Mouse (Mus musculus): Measurements from ENCODE around the gene Gm6904. TPM values are rescaled to one million over a fixed set of nuclear protein-coding genes. Genes with fewer than 3 reads are reported as not detected.
"Not testable (repeated sequence)": the region's sequence is repeated elsewhere in the genome, so short reads cannot be mapped to it uniquely, and the experiment has no call there.

The Gm6904 gene
- polyA plus RNA-seq (2015; fragmentation: Nextera tagmentation; extraction: Ambion mirVana): not detected in 2 replicates

GRCm38 (mm10) chr14:59260056-59260455 lies at the start of gene Gm6904:
TSS of gene Gm6904 (minus strand) at chr14:59260216.
- H3K4me3 ChIP-seq (replicated peaks): no peak within 1 kb of the TSS
- H3K27ac ChIP-seq (replicated peaks): no peak within 1 kb of the TSS
- no peak for ATAC-seq (ENCODE audit: insufficient number of reproducible peaks, low FRiP score, low TSS enrichment, low read depth)
- WGBS: 54% methylated on average over 3 of the region's 3 CpGs
- H3K4me1 ChIP-seq: no peaks in the 10 kb centered on the region
- H3K9ac ChIP-seq: no peak within 1 kb of the TSS
- no peak within 1 kb of the TSS for H3K4me2 ChIP-seq (replicated peaks)
- H3K27me3 ChIP-seq: no peaks in the 10 kb centered on the region
- no peaks in the 10 kb centered on the region for H3K9me3 ChIP-seq (replicated peaks)
- H3K36me3 ChIP-seq: no peaks in the 10 kb centered on the region

GRCm38 (mm10) chr14:59297391-59297790 lies 37.4 kb upstream of the Gm6904 start, which contains the start of gene Phf11a:
TSS of gene Phf11a (minus strand) at chr14:59297522.
- ATAC-seq (ENCODE audit: insufficient number of reproducible peaks, low FRiP score, low TSS enrichment, low read depth); H3K27me3 ChIP-seq; H3K4me1 ChIP-seq; H3K9ac ChIP-seq; H3K9me3 ChIP-seq (replicated peaks); H3K36me3 ChIP-seq; H3K4me2 ChIP-seq (replicated peaks); H3K4me3 ChIP-seq (replicated peaks); H3K27ac ChIP-seq (replicated peaks): not testable (repeated sequence)
- WGBS: 61% methylated on average over 1 of the region's 1 CpGs

GRCm38 (mm10) chr14:59291769-59292168 lies 31.8 kb upstream of the Gm6904 start:
- H3K9me3 ChIP-seq (replicated peaks); ATAC-seq (ENCODE audit: insufficient number of reproducible peaks, low FRiP score, low TSS enrichment, low read depth): not testable (repeated sequence)

GRCm38 (mm10) chr14:59274961-59275360 lies 14.9 kb upstream of the Gm6904 start:
- H3K27me3 ChIP-seq; H3K4me3 ChIP-seq (replicated peaks); H3K27ac ChIP-seq (replicated peaks); H3K9ac ChIP-seq; H3K4me2 ChIP-seq (replicated peaks); ATAC-seq (ENCODE audit: insufficient number of reproducible peaks, low FRiP score, low TSS enrichment, low read depth); H3K9me3 ChIP-seq (replicated peaks); H3K4me1 ChIP-seq; H3K36me3 ChIP-seq: not testable (repeated sequence)
- 72% methylated on average over 4 of the region's 4 CpGs for WGBS

More at GRCm38 (mm10) chr14:59291769-59292168, 31.8 kb upstream of the Gm6904 start:
- not testable (repeated sequence) for H3K27ac ChIP-seq (replicated peaks); H3K9ac ChIP-seq; H3K4me1 ChIP-seq; H3K36me3 ChIP-seq; H3K4me3 ChIP-seq (replicated peaks); H3K4me2 ChIP-seq (replicated peaks); H3K27me3 ChIP-seq

GRCm38 (mm10) chr14:59255861-59256260 lies 4.2 kb downstream of the Gm6904 start:
- not testable (repeated sequence) for H3K4me2 ChIP-seq (replicated peaks); H3K9me3 ChIP-seq (replicated peaks); ATAC-seq (ENCODE audit: insufficient number of reproducible peaks, low FRiP score, low TSS enrichment, low read depth); H3K9ac ChIP-seq; H3K36me3 ChIP-seq; H3K4me3 ChIP-seq (replicated peaks); H3K27ac ChIP-seq (replicated peaks); H3K27me3 ChIP-seq; H3K4me1 ChIP-seq
- 79% methylated on average over 1 of the region's 1 CpGs for WGBS

GRCm38 (mm10) chr14:59250350-59250749 lies 9.7 kb downstream of the Gm6904 start:
- not testable (repeated sequence) for H3K9ac ChIP-seq; H3K27ac ChIP-seq (replicated peaks); H3K27me3 ChIP-seq; ATAC-seq (ENCODE audit: insufficient number of reproducible peaks, low FRiP score, low TSS enrichment, low read depth); H3K4me1 ChIP-seq; H3K36me3 ChIP-seq; H3K9me3 ChIP-seq (replicated peaks); H3K4me3 ChIP-seq (replicated peaks); H3K4me2 ChIP-seq (replicated peaks)
- 54% methylated on average over 5 of the region's 5 CpGs for WGBS

DNA sequence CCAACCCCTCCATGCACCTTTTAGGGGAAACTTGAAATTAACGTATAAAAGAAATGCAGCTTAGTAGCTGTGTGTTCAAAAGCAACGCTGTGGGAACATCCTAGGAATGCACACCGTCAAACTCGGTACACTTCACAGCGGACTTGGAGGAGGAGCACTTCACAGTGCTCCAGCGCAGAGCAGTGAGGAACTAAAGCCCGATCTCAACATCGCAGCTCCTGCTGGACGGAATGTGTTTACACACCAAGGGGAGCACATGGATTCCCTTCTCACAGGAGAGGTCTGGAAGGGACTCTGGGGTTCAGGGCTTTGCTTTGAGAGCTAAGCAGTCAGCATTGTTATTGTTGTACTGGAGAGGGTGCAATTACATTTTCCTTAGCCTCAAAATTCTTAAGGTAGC lies 26.4 kb downstream of the Gm6904 start:
- 95% methylated on average over 9 of the region's 9 CpGs for WGBS

GRCm38 (mm10) chr14:59232003-59232402 lies 28.0 kb downstream of the Gm6904 start:
- Histone ChIP-seq H3K27me3 (no peaks in the 10 kb centered on the region), H3K36me3 (peaks cover 86% of the 10 kb centered on the region), H3K9me3 (replicated peaks) (no peaks in the 10 kb centered on the region), H3K4me1 (no peaks in the 10 kb centered on the region), H3K4me2 (replicated peaks) (no peak overlapping the region), H3K9ac (no peak overlapping the region), H3K4me3 (replicated peaks) (no peak overlapping the region), H3K27ac (replicated peaks) (no peak overlapping the region)
- no peak for ATAC-seq (ENCODE audit: insufficient number of reproducible peaks, low FRiP score, low TSS enrichment, low read depth)
- 66% methylated on average over 5 of the region's 5 CpGs for WGBS

More for the DNA sequence above, 26.4 kb downstream of the Gm6904 start:
- Histone ChIP-seq H3K9ac (no peak overlapping the region), H3K36me3 (peaks cover 89% of the 10 kb centered on the region), H3K9me3 (replicated peaks) (no peaks in the 10 kb centered on the region), H3K4me2 (replicated peaks) (no peak overlapping the region), H3K27me3 (no peaks in the 10 kb centered on the region), H3K4me3 (replicated peaks) (no peak overlapping the region), H3K4me1 (no peaks in the 10 kb centered on the region), H3K27ac (replicated peaks) (no peak overlapping the region)
- ATAC-seq (ENCODE audit: insufficient number of reproducible peaks, low FRiP score, low TSS enrichment, low read depth): no peak

DNA sequence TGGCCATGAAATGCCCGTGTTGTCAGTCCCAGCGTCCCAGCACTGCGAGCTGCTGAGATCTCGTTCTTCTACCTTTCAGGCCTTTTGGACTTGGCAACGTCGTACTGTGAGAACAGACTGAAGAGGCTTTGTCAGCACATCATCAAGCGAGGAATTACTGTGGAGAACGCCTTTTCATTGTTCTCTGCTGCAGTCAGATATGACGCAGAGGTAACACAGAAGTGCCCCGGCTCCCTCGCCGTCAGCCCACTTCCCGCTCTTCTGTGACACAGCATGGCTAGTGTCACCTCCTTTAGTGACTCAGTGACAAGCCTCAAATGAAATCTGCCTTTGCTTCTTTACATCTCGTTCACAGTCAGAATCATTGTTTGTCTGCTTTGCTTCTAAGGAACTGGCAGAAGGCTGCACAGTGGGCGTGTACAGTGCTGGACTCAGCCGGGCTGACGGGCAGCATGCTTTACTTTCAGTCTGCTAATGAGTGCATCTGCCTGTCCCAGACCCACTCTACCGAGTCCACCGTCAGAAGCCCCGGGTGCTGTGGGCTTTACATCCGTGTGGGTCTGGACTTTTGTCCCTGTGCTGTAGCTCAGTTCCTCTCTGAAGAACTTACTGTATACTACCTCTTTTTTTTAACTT lies 29.6 kb downstream of the Gm6904 start:
- no peak for ATAC-seq (ENCODE audit: insufficient number of reproducible peaks, low FRiP score, low TSS enrichment, low read depth)

GRCm38 (mm10) chr14:59229822-59230221 lies 30.2 kb downstream of the Gm6904 start:
- H3K4me2 ChIP-seq (replicated peaks): no peak overlapping the region
- H3K4me1 ChIP-seq: no peaks in the 10 kb centered on the region
- no peak overlapping the region for H3K4me3 ChIP-seq (replicated peaks)
- no peak for ATAC-seq (ENCODE audit: insufficient number of reproducible peaks, low FRiP score, low TSS enrichment, low read depth)
- H3K36me3 ChIP-seq: peaks cover 83% of the 10 kb centered on the region
- no peaks in the 10 kb centered on the region for H3K9me3 ChIP-seq (replicated peaks)
- no peaks in the 10 kb centered on the region for H3K27me3 ChIP-seq
- no peak overlapping the region for H3K27ac ChIP-seq (replicated peaks)
- 92% methylated on average over 3 of the region's 3 CpGs for WGBS
- H3K9ac ChIP-seq: no peak overlapping the region

More for the DNA sequence above, 29.6 kb downstream of the Gm6904 start:
- WGBS: 94% methylated on average over 21 of the region's 21 CpGs
- Histone ChIP-seq H3K27me3 (no peaks in the 10 kb centered on the region), H3K9ac (no peak overlapping the region), H3K4me2 (replicated peaks) (no peak overlapping the region), H3K4me1 (no peaks in the 10 kb centered on the region), H3K4me3 (replicated peaks) (no peak overlapping the region), H3K36me3 (peaks cover 86% of the 10 kb centered on the region), H3K27ac (replicated peaks) (no peak overlapping the region), H3K9me3 (replicated peaks) (no peaks in the 10 kb centered on the region)

DNA sequence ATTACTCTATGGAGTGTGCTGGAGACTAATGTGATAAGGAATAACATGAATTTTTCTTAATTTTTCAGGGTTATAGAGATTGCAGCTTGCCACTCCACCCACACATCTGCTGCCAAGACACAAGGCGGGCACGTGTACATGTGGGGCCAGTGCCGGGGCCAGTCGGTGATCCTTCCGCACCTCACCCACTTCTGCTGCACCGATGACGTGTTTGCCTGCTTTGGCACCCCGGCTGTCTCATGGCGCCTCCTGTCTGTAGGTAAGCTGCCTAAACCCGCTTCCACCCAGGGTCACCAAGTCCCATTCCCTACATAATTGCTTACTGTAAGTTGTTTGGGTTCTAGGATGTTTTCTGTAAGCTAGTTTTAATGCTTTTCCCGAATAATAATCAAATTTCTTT lies 33.8 kb downstream of the Gm6904 start:
- Histone ChIP-seq H3K27me3 (no peaks in the 10 kb centered on the region), H3K9ac (no peak overlapping the region), H3K4me3 (replicated peaks) (no peak overlapping the region), H3K36me3 (peaks cover 79% of the 10 kb centered on the region), H3K4me1 (no peaks in the 10 kb centered on the region), H3K4me2 (replicated peaks) (no peak overlapping the region), H3K9me3 (replicated peaks) (no peaks in the 10 kb centered on the region), H3K27ac (replicated peaks) (no peak overlapping the region)
- no peak for ATAC-seq (ENCODE audit: insufficient number of reproducible peaks, low FRiP score, low TSS enrichment, low read depth)
- WGBS: 93% methylated on average over 11 of the region's 11 CpGs

DNA sequence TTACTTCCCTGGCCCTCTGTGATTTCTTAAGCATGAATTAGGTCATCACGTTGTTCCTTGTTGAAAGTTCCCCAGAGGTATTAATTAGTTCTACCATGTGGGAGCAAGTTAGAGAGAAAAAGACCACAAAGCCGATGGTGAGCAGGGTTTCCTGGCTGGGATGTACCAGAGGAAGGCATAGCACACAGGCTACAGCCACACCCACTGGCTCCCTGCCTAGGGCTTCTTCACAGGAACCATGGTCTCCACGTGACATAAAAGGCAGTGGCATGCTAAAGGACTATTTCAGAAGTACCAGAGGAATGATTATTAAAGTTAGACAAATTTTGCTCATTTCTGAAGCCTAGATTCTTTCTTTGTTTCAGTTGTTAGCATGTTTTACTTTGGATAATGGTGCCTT lies 40.8 kb downstream of the Gm6904 start:
- Histone ChIP-seq H3K9ac (no peak overlapping the region), H3K4me3 (replicated peaks) (no peak overlapping the region), H3K4me2 (replicated peaks) (no peak overlapping the region), H3K9me3 (replicated peaks) (no peaks in the 10 kb centered on the region), H3K27me3 (no peaks in the 10 kb centered on the region), H3K4me1 (no peaks in the 10 kb centered on the region), H3K36me3 (peaks cover 54% of the 10 kb centered on the region), H3K27ac (replicated peaks) (no peak overlapping the region)
- ATAC-seq (ENCODE audit: insufficient number of reproducible peaks, low FRiP score, low TSS enrichment, low read depth): no peak
- WGBS: 62% methylated on average over 3 of the region's 3 CpGs
